Mouse (Mus musculus) c-Kit-positive CD71-positive TER-119-positive erythroid progenitor cells, embryonic 14.5 days (primary cell): Measurements from ENCODE around the gene Fam149b.

Source experiments
- DNase-seq: peaks from one replicate; pipeline ENCODE4 v3.0.0-alpha.2; 2013; ENCODE audit warnings: low spot score

Gene Fam149b

DNA sequence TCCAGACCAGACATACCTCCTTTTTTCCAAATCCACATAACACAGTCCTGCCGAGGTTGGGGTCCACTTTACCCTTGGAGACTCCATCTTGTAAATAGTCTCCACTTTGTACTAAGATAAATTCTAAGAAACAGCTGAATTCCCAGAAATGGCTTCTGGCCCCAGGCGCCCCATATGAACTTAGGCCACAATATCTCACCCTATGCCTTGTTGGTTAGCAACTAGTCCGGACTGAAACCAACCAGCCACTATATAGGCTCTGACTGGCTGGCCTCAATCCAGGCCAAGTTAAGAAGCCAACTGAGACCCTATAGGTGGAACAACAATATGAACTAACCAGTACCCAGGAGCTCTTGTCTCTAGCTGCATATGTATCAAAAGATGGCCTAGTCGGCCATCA, 44.4 kb downstream of the Fam149b start:
- peak; percentile 54 for DNase-seq

DNA sequence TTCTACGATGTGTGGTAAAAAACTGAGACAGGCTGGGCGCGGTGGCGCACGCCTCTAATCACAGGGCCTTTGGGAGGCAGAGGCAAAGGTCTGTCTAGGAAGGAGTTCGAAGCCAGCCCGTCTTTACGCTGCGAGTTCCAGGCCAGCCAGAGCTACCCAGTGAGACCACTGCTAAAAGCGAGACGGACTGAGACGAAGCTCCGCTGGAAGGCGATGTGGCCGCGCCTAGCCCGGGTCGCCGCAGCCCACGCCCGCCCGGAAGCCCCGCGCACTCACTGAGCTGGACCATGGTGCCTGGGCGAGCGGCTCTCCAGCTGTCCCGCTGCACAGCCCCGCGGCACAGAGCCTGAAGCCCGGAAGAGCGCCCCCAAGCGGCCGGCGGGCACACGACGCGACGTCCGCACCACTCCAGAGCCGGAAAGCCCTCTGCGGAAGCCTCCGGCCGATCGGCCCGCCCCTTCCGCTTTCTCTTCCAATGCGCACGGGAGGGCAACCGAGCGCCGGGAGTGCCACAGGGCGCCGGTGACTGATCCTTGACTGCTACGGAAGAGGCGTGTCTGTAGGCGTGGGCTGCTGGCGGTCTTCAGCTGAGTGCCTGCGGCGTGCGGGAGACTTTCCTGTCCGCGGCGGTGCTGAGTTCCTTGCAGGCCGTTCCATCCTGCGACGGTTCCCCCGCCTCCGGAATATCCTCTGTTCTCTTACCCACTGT, 45.4 kb downstream of the Fam149b start, which contains the start of gene Mrps16:
TSS of gene Mrps16 (minus strand) at position 430 of the 709 bp plus-strand sequence.
- peak; percentile 96 for DNase-seq

DNA sequence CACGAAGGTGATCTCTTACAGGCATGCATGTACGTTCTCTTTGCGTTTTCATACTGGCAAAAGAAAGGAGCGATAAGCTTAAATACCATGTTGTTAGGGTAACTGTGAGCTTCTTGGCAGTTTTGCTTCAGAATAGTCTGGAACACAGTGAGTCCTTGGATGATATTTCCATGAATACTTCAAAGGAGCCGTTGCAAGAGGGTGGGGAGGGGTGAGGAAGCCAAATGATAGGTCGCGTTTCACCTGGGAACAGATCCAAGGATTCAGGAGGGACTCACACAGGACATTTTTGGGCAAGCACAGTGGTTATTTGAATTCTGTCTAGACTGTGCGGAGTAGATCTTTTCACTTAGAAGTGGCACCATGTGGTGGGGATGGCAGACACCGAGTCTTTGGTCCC, 49.3 kb downstream of the Fam149b start:
- no peak for DNase-seq

DNA sequence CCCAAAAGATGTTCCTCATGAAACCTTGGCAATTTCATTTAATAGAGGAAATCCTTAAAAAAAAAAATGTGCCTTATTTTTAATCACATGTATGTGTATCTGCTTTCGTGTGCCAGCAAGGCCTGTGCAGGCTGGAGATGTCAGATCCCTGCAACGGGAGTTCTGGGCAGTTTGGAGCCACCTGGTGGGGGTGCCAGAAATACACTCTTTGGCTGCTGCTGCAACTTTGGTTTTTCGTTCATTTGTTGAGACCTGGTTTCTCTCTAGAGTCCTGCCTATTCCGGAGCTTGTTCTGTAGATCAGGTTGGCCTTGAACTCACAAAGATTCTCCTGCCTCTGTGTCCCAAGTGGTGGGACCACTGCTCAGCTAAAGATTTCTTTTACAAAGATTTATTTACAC, 50.9 kb downstream of the Fam149b start:
- no peak for DNase-seq

DNA sequence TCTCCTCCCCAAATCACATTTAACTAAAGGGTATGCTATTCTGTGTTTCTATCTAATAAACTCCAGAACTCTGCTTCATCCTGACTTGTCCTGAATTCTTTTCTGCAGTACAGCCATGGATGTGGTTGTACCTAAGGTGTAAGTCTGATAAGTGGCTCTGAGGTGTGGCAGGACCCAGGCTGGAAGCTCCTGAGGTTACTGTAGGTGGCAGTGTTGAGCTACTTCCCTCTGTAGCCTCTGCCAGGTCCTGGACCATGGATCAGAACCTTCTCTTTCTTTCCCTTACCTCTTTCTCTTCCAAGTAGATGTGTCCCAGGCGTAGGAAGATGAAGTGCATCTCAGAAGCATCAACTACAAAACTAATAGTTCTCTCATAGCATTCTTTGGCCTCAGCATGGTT, 52.1 kb downstream of the Fam149b start:
- DNase-seq: peak; percentile 53

DNA sequence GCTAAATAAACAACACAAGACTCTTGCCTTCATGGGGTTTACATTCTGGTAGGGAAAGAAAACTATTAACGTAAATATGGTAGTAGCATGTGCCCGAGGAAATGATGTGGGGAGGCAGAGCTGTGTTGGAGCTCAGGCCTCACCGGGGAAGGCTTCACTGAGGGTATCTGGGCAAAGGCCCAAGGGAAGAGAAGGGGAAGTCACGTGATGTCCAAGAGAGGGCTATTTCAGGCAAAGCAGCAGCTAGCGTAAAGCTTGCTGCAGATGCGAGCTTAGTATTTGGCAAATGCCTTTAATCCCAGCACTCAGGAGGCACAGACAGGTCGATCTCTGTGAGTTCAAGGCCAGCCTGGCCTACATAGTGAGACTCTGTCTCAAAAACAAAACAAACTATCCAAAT, 74.3 kb downstream of the Fam149b start:
- no peak for DNase-seq

DNA sequence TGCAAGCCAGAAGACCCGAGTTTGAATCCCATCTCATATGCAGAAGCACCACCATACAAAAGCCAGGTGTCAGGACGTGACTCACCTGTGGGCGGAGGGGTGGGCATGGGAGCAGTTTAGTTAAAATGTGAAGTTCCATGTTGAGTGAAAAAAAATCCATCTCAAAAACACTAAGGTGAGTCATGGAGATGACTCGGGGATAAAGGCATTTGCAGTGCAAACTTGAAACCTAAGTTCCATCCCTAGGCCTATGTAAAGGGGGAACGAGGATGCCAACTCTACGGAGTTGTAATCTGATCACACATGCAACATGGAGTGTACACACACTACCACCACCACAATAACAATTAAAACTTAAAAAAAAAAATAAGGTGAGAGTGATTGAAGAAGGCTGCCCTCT, 75.1 kb downstream of the Fam149b start:
- DNase-seq: no peak

DNA sequence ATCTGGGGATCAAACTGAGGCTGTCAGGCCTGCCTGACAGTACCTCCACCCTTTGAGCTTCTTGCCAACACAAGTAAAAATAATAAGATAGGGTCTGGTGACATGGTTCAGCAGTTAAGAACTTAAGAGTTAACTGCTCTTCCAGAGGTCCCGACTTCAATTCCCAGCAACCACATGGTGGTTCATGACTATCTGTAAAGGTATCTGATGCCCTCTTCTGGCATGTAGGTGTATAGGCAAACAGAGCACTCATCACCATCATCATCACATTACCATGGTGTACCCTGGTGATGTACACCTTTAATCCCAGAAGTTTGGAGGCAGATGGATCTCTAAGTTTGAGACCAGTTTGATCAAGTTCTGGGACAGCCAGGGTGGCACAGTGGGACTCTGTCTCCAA, 80.6 kb downstream of the Fam149b start:
- DNase-seq: no peak

DNA sequence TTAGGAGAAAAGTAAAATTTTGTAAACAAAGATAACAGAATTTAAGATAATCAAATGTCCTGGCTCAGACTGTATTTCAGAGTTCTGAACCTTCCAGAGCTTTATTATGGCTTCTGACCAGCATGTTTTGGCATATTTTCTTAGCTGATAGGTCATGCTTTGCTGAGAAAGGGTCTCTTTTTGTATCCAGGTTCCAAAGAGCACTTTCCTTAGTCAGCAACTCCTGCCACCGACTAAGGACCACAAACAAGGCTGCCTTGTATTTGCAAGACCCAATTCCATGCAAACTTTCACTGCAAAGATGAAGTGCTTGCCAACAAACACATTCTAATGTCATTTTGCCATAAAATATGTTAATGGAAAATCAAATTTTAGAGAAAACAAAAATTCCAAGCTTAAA, 81.9 kb downstream of the Fam149b start:
- no peak for DNase-seq

DNA sequence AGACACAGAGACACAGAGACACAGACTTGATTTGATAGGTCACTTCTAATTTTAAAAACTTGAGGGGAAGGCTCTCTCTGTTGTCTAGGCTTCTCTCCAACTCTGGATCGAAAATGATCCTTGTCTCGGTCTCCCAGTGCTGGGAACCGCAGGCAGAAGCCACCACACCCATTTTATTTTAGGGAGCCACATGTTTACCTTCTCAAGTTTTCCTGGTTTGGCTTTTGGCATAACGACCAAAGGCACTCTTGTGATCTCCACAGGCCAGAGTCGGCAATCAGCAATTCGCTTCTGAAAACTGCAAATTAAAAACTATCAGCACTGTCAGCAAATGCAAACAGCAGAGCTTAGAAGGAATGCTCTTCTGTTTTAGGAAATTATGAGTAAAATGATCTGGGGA, 83.8 kb downstream of the Fam149b start:
- no peak for DNase-seq

DNA sequence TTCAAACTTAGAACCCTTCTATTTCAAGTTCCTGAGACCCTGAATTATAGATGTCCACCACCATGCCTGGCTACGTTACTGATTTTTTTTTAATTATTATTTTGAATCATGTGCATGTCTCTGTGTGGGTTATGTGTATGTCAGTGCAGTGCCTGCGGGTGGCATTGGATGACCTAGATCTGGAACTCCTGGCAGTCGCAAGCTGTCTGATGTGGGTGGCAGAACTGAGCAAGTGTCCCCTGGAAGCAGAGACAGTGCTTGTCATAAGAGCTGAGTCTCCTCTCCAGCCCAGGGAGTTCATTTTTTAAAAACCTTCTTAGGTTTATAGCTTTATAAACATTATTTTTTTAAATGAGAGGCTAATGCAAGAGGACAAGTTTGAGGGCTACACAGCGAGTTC, 84.5 kb downstream of the Fam149b start:
- DNase-seq: no peak
